Comparison of ENCODE assay signal across 8 mouse cellular contexts in the genomic region with DNA sequence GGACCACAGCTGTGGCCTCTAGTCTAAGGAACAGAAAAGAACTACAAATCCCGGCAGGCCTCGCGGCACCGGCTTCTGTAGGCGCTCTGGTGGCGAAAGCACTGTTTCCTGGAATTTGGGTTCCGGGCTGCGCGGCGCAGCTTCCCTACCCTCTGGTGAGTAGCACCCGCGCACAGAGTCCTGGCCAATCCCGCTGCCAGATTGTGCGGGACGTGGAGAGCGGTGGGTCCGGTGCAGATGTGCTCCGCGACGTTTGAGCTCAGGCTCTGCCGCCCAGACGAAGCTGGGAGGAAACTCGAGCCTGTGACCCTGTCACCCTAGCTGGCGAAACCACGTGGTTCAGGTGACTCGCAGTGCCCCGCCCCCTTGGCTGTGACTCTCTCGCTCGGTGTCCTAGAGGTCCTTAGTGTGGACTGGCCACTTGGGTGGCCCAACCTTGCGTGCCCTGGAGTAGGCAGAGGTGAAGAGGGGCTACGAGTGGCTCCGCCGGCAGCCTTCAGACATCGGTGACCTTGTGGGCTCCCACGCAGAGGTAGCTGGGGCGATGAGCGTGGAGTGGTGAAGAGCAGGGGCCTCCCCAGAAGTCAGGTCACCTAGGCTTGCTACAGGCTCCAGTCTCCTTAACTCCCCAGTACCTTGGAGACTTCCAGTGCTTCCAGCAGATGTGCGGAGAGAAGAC. TPM values are rescaled to one million over a fixed set of nuclear protein-coding genes. Genes with fewer than 3 reads are reported as not detected.
A peak's percentile ranks its signal among the peaks of the same experiment; 100 is the strongest.
DNase-seq lines count a peak whose midpoint lies in the region; ATAC-seq and TF ChIP-seq lines count a peak whose summit lies in the region.

A gene (plus strand): TSS at position 114 of the 679 bp plus-strand sequence.

- H3K27me3 ChIP-seq in forebrain, embryonic 15.5 days: no peaks in the 10 kb centered on the region

- intact Hi-C loops in heart, postnatal 25 days (cut with DNase I): no loop called here

- DNase-seq in ES-CJ7 (ENCODE audit: low read depth, low spot score): peak; percentile 81
- peak; percentile 86 for DNase-seq in cerebellum, adult 11 months
- peak; percentile 80 for DNase-seq in heart, postnatal 25 days (ENCODE audit: low spot score)
- DNase-seq in layer of hippocampus, adult 18-20 months (ENCODE audit: low spot score in 2 of 2): peak; percentile 91 to 97
- peak; percentile 90 for DNase-seq in lung, adult 2 months
- peak; percentile 76 to 78 for DNase-seq in thymus, adult 18-20 months

- TF ChIP-seq POLR2A in lung, adult 2 months (IDR thresholded peaks at IDR 0.05; ENCODE audit: borderline replicate concordance, extremely low read depth, low read depth, low read length): peak; percentile 28; the same call in 1 of the 2 replicates

- peak within 1 kb of the TSS; percentile 85 for H3K4me3 ChIP-seq in forebrain, embryonic 15.5 days
- H3K4me3 ChIP-seq in lung, adult 2 months (replicated peaks; ENCODE audit: extremely low read depth, low read depth, low read length): peak within 1 kb of the TSS; percentile 94

- peak within 1 kb of the TSS; percentile 70 for H3K9ac ChIP-seq in forebrain, embryonic 15.5 days (replicated peaks)

- H3K4me2 ChIP-seq in forebrain, embryonic 15.5 days (replicated peaks): peak within 1 kb of the TSS; percentile 89

- peak; percentile 98 for ATAC-seq in forebrain, embryonic 15.5 days (replicated peaks)
- peak; percentile 82 for ATAC-seq in neutrophil, adult 5-6 weeks (ENCODE audit: extremely low read depth, insufficient number of reproducible peaks, low FRiP score, poor library complexity, severe bottlenecking)

- no peak for TF ChIP-seq CTCF in lung, adult 2 months (IDR thresholded peaks at IDR 0.05; ENCODE audit: insufficient read depth, low read length)

- peaks cover 6% of the 10 kb centered on the region for H3K4me1 ChIP-seq in forebrain, embryonic 15.5 days
- H3K4me1 ChIP-seq in lung, adult 2 months (ENCODE audit: control insufficient read depth, insufficient read depth, low read length): no peaks in the 10 kb centered on the region; the same call in 1 of the 2 replicates

- no peaks in the 10 kb centered on the region for H3K36me3 ChIP-seq in forebrain, embryonic 15.5 days

- H3K27ac ChIP-seq in forebrain, embryonic 15.5 days (replicated peaks): peak within 1 kb of the TSS; percentile 65

- H3K9me3 ChIP-seq in forebrain, embryonic 15.5 days: no peaks in the 10 kb centered on the region

- WGBS in forebrain, embryonic 15.5 days: under 1% methylated on average over 38 of the region's 38 CpGs
- WGBS in lung, adult 2 months: under 1% methylated on average over 38 of the region's 38 CpGs

RNA-seq across cellular contexts. Expression of the gene that starts here (rescaled TPM):
- 33.3 and 35.1 TPM in 2 replicates for polyA plus RNA-seq in forebrain, embryonic 15.5 days (2015; fragmentation: Nextera tagmentation; extraction: Ambion mirVana)
- 10 to 100 TPM; 25.5 to 27.3 TPM for total RNA-seq in heart, postnatal 25 days (2021)
- total RNA-seq in layer of hippocampus, adult 18-20 months (2021): 10 to 100 TPM; 32.3 to 32.8 TPM
- 16.3 and 20.3 TPM in 2 replicates for polyA plus RNA-seq in lung, adult 2 months (2012; rRNA removed)
- 8.5 and 9.4 TPM in 2 replicates for total RNA-seq in neutrophil, adult 5-6 weeks (2017)

Comparison
In these comparisons a context has a peak if more than half of its experiments do, and no peak if none do; other contexts are left out.
1. Peak in every context shown above with its lines: DNase-seq, ATAC-seq, H3K4me3 ChIP-seq and H3K27ac ChIP-seq.